Mouse (Mus musculus) adrenal gland, adult 18-20 months (tissue): ENCODE results near the gene Mylpf. TPM values are rescaled to one million over a fixed set of nuclear protein-coding genes. Genes with fewer than 3 reads are reported as not detected.

Experiments
- DNase-seq, 2 experiments: peaks; one replicate each; pipeline ENCODE4 v3.0.0; 2021 to 2022; ENCODE audit warnings: low spot score in 2 of 2
- total RNA-seq, 2 experiments: library from RNA; stranded (reverse); gene quantifications; 1 replicate in 1 of 2; 2 replicates in 1 of 2; pipeline ENCODE4 v1.2.3; 2021

Mylpf gene
- total RNA-seq, 2 experiments from 2014 or later = 0.66 to 16.3 TPM

- DNase-seq = no peak
These were observed 12.2 kb upstream of the Mylpf start for GRCm38 (mm10) chr7:127196484-127196883.

DNA sequence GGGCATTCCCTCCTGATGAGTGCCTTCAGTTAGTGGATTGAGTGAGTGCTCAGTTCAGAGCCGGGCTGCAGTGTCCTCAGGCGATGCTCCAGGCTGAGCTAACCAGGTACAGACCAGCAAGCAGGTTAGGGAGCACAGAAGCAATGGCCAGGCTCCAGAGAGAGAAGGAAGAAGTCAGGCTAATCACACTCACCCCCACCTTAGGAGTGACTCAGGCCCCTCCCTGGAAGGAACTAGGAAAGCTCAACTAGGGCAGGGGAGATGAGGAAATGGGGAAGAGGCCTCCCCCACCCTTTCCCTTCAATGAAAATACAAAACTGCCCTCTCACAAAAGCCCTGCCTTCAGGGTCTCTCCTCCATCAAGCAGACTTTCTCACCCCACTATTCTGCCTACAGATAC is 2.1 kb upstream of the Mylpf start:
- DNase-seq = no peak

DNA sequence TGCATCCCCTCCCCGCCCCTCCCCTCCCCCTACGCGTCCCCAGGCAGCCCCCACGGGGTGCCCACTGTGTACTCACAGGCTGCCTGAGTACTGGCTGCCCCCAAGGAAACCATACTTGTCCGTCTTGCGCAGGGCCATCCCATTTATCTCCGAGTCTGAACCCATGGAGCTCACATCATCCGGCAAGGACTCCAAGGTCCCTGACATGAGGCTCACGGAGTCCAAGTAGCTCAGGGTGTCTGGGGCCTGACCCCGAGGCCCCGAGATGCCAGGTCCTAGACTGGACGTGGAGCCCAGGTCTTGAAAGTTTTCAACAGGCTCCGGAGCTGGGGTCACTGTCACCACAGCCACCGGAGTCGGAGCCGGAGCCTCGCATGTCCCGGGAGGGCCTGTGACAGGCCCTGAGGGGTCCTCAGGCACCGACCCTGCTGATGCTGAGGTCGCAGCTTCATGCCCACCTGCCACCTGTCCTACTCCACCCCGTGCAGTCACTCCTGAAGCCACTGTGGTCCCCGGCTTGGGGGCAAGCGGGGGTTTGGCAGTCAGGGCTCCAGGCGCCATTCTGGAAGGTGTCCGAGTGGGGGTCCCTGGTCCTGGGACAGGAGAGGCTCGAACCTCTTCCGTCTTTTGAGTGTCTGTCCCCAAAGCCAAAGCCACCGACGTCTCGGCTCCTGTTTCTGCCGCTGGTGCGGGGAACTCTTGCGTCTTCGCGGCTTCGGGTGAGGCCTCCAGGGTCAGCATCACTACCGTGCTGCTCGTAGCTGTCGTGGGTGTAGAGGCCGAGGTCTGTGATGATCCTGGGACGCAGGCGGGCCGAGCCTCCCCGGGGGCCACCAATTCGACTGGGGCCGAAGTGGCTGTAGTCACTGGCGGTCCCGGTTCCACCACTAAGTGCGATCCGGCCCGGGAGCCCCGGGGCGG is 1.1 kb upstream of the Mylpf start:
- peak; percentile 27 to 38 for DNase-seq

DNA sequence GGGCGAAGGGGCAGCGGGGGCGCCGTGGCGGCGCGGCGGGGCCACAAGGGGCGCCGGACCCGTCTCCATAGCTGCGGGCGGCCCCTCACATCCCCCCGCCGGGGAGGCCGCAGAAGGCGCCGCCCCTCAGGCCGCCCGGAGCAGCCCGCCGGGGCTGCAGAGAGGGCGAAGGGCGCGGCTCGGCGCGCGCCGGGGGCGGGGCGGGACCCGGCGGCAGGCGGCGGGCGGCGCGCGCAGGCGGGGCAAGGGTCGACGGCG is 466 bp upstream of the Mylpf start, which contains the start of gene Tbc1d10b:
Tbc1d10b (minus strand) TSS at position 174 of the 258 bp plus-strand sequence.
- DNase-seq = no peak

DNA sequence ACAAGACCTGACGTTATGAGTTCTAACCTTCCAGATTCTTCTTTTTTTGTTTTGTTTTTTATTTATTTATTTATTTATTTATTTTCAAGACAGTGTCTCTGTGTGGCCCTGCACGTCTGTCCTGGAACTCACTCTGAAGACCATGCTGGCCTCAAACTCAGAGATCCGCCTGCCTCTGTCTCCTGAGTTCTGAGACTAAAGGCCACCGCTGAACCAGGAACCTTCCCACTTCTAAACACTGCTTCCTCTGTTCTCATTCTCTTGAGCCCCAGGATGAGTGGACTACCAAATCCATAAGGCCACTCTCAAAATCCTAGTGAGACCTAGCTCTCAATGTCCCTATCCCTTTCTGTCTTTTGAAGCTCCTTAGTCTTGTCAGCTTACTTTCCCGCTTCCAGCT is 1.2 kb downstream of the Mylpf start:
- DNase-seq = no peak

DNA sequence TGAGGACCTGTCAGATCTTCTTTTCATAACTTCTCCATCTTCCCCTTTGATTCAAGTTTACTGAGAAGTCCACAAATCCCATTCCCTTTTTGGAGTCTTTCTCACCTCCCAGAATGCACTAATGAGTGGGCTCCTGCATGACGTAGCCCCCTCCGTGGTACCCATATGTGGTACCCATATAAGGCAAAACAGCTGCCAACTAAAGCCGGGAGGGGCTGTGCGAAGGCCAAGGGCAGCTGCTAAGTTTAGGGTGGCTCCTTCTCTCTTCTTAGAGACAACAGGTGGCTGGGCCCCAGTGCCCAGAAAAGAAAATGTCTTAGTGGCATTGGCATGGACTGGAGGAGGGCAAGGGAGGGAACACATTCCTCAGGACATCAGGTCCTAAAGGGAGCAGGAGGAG is 1.6 kb downstream of the Mylpf start:
- no peak for DNase-seq

DNA sequence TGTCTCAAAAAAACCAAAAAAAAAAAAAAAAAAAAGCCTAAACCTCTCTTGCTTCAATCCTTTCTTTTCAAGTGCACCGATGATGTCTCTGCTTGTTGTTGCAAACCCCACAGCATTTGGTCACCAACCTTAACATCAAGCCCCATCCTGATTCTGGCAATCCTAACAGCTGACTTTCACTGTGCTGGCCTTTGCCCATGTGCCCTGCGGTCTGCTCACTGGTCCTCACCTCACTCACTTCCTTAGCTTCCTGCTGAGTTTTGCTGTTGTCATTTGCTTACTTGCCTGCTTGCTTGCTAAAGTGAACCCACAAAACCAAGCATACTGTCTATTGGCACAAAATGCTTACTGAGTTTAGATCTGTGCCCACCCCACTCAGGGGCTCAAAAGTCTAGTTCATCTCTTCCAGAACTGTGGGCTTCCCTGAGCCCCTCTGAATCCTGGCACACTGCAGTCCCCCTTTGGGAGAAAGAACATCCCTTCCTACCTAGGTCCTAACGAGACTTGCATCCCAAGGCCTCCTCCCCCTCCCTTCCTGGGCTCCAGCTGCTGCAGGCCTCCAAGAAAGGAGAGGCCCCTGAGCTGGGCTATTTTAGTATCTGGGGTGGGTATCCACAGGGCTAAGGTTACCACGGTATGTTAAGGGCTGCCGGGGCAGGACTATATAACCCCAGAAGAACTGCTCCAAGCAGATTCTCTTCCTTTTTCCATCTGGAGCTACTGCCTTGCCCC is 2.5 kb downstream of the Mylpf start:
- no peak for DNase-seq

GRCm38 (mm10) chr7:127212432-127213250 is 4.0 kb downstream of the Mylpf start:
- DNase-seq = no peak

- no peak for DNase-seq
These were observed 4.8 kb downstream of the Mylpf start for GRCm38 (mm10) chr7:127213485-127213884.

- no peak for DNase-seq
These were observed 5.2 kb downstream of the Mylpf start for GRCm38 (mm10) chr7:127213930-127214329.

- DNase-seq = no peak
These were observed 5.8 kb downstream of the Mylpf start for GRCm38 (mm10) chr7:127214521-127214920.

GRCm38 (mm10) chr7:127214981-127215871 is 6.5 kb downstream of the Mylpf start:
- DNase-seq = peak; percentile 38 to 49

DNA sequence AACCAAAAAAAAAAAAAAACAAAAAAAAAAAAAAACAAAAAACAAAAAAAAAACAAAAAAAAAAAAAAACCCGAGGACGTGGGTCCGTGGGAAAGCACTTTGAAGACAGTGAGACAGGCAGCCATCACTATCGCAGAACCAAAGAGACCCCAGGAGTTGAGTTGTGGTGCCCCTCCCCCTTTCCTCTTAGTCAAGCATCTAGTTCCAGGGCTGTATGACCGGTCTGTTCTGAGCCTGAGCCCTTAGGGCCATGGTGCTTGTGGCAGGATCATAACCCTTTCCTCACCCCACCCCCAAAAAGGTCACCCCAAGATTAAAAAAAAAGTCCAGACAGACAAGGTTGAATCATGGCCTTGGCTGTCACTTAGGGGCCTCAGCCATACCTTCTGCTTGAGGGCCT is 7.6 kb downstream of the Mylpf start:
- DNase-seq = no peak

- no peak for DNase-seq
These were observed 8.8 kb downstream of the Mylpf start for GRCm38 (mm10) chr7:127217475-127217874.

DNA sequence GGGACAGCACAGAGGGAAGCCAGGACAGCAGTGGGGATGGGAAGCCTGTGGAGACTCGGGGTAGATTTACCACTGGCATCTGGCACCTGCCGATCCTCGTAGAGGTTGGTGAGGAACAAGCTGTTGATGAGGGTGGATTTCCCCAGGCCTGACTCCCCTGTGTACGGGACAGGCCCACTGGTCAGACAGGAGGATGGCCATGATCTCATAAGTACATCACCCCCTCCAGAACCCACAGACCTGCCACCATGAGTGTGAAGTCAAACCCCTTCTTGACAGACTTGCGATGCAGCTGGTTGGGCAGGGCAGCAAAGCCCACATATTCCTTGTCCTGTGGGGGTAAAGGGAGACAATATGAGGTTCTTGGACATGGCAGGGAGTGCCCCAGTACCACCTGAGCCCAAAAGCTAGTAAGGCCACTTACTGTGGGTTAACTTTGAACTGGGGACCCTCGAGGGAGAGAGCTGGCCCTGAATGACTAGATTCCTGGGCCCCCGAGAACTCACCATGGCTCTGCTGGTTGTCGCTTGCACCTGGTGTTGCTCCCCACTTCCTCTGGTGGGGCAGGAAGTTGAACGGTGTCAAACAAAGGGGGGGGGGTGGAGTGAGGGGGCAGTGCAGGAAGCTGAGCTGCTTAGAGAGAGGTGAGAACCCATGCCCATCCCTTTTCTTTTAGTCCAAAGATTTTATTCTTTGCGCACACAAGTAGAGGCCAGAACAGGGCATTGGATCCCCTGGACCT is 9.4 kb downstream of the Mylpf start:
- no peak for DNase-seq

GRCm38 (mm10) chr7:127218670-127219069 is 10.0 kb downstream of the Mylpf start:
- DNase-seq = no peak

DNA sequence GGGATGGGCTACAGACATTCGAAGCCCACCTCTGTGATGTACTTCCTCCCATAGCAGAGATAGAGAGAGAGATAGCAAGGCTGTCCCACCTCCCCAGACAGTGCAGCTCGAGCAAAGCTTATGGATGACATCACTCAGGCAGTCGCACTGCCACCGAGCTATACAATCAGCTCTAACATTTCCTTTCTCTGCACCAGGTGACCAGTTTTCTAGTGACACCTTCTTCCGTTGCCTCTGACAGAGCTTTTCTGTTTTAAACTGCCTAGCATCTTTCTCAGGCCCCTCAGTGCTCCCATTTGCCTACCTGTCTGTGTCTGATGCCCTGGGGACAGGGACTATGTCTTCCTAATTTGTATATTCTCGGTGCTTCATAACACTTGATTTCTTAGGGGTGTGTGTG is 11.8 kb downstream of the Mylpf start:
- no peak for DNase-seq

- no peak for DNase-seq
These were observed 14.4 kb downstream of the Mylpf start for GRCm38 (mm10) chr7:127223106-127223505.

DNA sequence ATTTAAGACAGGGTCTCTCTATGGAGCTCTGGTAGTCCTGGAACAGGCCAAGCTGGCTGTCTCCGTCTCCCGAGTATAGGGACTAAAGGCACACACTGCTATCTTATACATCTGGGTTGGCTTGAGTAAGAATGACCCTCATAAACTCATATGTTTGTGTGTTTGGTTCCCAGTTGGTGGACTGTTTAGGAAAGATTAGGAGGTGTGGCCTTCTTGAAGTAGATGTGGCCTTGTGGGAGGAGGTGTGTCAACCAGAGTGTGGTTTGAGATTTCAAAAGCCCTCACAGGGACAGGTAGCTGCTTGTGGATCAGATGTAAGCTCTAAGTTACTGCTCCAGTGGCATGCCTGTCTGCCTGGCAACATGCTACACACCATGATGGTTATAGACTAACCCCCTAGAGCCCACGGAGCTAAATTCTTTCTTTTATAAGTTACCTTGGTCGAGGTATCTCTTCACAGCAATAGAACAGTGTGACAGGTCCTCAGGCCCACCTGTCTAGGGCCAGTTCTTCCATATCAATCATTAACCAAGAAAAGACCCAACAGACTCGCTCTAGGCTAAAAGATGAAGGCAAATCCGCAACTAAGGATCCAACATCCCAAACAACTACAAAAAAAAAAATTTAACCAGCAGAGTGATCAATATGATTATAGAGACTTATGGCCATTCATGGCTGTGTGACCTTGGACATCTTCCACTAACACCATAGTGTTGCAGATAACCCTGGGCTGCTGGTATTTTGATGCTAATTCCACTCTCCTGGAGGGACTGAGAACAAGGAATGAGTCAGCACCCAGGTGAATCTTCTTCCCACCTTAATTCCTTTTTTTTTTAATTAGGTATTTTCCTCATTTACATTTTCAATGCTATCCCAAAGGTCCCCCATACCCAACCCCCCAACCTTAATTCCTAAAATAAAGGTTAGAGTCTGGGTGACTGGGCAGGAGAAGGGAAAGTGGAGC is 15.1 kb downstream of the Mylpf start:
- no peak for DNase-seq
